Mouse (Mus musculus): ENCODE data around the gene Dnaic2. TPM values are rescaled to one million over a fixed set of nuclear protein-coding genes. Genes with fewer than 3 reads are reported as not detected.

Dnaic2 gene
- polyA plus RNA-seq, 1 experiment from 2014 or later, result not detected

- Histone ChIP-seq H3K27me3 (no peaks in the 10 kb centered on the region), H3K9ac (no peak overlapping the region), H3K27ac (no peak overlapping the region), H3K4me3 (replicated peaks) (no peak overlapping the region), H3K36me3 (no peaks in the 10 kb centered on the region), H3K9me3 (replicated peaks) (no peaks in the 10 kb centered on the region), H3K4me1 (replicated peaks) (peaks cover 20% of the 10 kb centered on the region; the same call in 1 of the 2 replicates), H3K4me2 (no peak overlapping the region)
- DNase-seq (no peak), ATAC-seq (ENCODE audit: low read depth) (no peak)
- WGBS (ENCODE audit: insufficient replicate concordance), result 52% methylated on average over 15 of the region's 15 CpGs
Observed at GRCm38 (mm10) chr11:114802540-114803267, 75.5 kb downstream of the Dnaic2 start.

- H3K9ac ChIP-seq, result no peak overlapping the region
- ATAC-seq (ENCODE audit: low read depth) (no peak), DNase-seq (no peak)
- no peaks in the 10 kb centered on the region for H3K9me3 ChIP-seq (replicated peaks)
- H3K27me3 ChIP-seq, result no peaks in the 10 kb centered on the region
- peaks cover 20% of the 10 kb centered on the region; the same call in 1 of the 2 replicates for H3K4me1 ChIP-seq (replicated peaks)
- H3K4me2 ChIP-seq, result no peak overlapping the region
- H3K36me3 ChIP-seq, result no peaks in the 10 kb centered on the region
- H3K4me3 ChIP-seq (replicated peaks), result no peak overlapping the region
- whole genome bisulfite sequencing (ENCODE audit: insufficient replicate concordance), result 46% methylated on average over 8 of the region's 8 CpGs
- H3K27ac ChIP-seq, result no peak overlapping the region
Observed at GRCm38 (mm10) chr11:114803990-114804389, 76.8 kb downstream of the Dnaic2 start.

GRCm38 (mm10) chr11:114807025-114807424 is 79.8 kb downstream of the Dnaic2 start:
- no peak for ATAC-seq (ENCODE audit: low read depth)
- Histone ChIP-seq H3K4me1 (replicated peaks) (peaks cover 27% of the 10 kb centered on the region; the same call in 1 of the 2 replicates), H3K9ac (no peak overlapping the region), H3K27me3 (no peaks in the 10 kb centered on the region), H3K27ac (no peak overlapping the region), H3K4me2 (no peak overlapping the region), H3K9me3 (replicated peaks) (no peaks in the 10 kb centered on the region), H3K4me3 (replicated peaks) (no peak overlapping the region), H3K36me3 (no peaks in the 10 kb centered on the region)
- no peak for DNase-seq
- 52% methylated on average over 2 of the region's 2 CpGs for WGBS (ENCODE audit: insufficient replicate concordance)

Other genes starting within 250 kb of the Dnaic2 start
- gene Rpl38, start 58.9 kb upstream of the Dnaic2 start, polyA plus RNA-seq (2015; fragmentation: Nextera tagmentation; extraction: Ambion mirVana), result 1,120 and 1,164 TPM in 2 replicates
- 5.9 and 7.1 TPM in 2 replicates for gene Ttyh2, start 52.0 kb upstream of the Dnaic2 start, polyA plus RNA-seq (2015; fragmentation: Nextera tagmentation; extraction: Ambion mirVana)
- 0.07 and 0.12 TPM in 2 replicates for gene Kif19a, start 38.0 kb downstream of the Dnaic2 start, polyA plus RNA-seq (2015; fragmentation: Nextera tagmentation; extraction: Ambion mirVana)
- 0.07 and 0.13 TPM in 2 replicates for gene Btbd17, start 68.5 kb downstream of the Dnaic2 start, polyA plus RNA-seq (2015; fragmentation: Nextera tagmentation; extraction: Ambion mirVana)
- gene Gpr142, start 71.5 kb downstream of the Dnaic2 start, polyA plus RNA-seq (2015; fragmentation: Nextera tagmentation; extraction: Ambion mirVana), result not detected in 2 replicates
- 11.3 and 12.8 TPM in 2 replicates for gene Gprc5c, start 123.7 kb downstream of the Dnaic2 start, polyA plus RNA-seq (2015; fragmentation: Nextera tagmentation; extraction: Ambion mirVana)
- gene Cd300a, start 162.6 kb downstream of the Dnaic2 start, polyA plus RNA-seq (2015; fragmentation: Nextera tagmentation; extraction: Ambion mirVana), result 4.0 and 5.5 TPM in 2 replicates
- gene Cd300lb, start 207.0 kb downstream of the Dnaic2 start, polyA plus RNA-seq (2015; fragmentation: Nextera tagmentation; extraction: Ambion mirVana), result 0.50 and 0.72 TPM in 2 replicates
- 0.16 TPM in 1 of 2 replicates, not detected in the other for gene Cd300c, start 241.7 kb downstream of the Dnaic2 start, polyA plus RNA-seq (2015; fragmentation: Nextera tagmentation; extraction: Ambion mirVana)